Mouse (Mus musculus): ENCODE measurements around the gene Islr.

Islr gene

DNA sequence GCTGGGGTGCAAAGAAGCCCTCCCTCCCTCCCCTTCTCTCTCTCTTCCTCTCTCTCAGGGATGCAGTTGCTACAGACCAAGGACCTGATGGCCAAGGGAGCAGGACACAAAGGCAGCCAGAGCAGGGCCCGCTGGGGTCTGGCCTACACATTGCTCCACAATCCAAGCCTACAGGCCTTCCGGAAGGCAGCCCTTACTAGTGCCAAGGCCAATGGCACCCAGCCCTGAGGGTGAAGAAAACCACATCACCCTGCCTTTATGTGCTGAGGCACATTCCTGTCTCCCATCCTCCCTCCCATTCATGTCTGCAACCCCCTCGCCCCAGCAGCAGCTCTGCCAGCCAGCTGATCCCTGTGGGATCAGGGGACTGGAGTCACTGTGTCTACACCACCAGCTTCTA, 51.0 kb downstream of the Islr start:
- POLR2A ChIA-PET = interaction anchor here in 1 of 4 experiments (0.6 kb wide), 1 partner anchor 30 kb away, joined by 3 read pairs; no protein-coding TSS in a partner anchor
- CTCF ChIA-PET = no interaction called here

- ChIA-PET CTCF (no interaction called here), POLR2A (no interaction called here)
These were observed 53.3 kb downstream of the Islr start for GRCm38 (mm10) chr9:58150733-58151361.

GRCm38 (mm10) chr9:58148806-58149205, 55.3 kb downstream of the Islr start:
- POLR2A ChIA-PET = no interaction called here
- CTCF ChIA-PET = interaction anchor here in 3 of 4 experiments (0.6 to 1.3 kb wide), 4 partner anchors 10 to 495 kb away, joined by 3 to 14 read pairs (median 3); partner anchors contain the start of gene Csk (in 1 of the 3)

- CTCF ChIA-PET = interaction anchor here in 1 of 4 experiments (0.5 kb wide), 1 partner anchor 69 kb away, joined by 3 read pairs; no protein-coding TSS in a partner anchor
- POLR2A ChIA-PET = interaction anchor here in 2 of 4 experiments (1.2 to 1.7 kb wide), 3 partner anchors 20 to 61 kb away, joined by 3 to 4 read pairs (median 4); no protein-coding TSS in a partner anchor
These were observed 58.7 kb downstream of the Islr start for GRCm38 (mm10) chr9:58145417-58145816.

DNA sequence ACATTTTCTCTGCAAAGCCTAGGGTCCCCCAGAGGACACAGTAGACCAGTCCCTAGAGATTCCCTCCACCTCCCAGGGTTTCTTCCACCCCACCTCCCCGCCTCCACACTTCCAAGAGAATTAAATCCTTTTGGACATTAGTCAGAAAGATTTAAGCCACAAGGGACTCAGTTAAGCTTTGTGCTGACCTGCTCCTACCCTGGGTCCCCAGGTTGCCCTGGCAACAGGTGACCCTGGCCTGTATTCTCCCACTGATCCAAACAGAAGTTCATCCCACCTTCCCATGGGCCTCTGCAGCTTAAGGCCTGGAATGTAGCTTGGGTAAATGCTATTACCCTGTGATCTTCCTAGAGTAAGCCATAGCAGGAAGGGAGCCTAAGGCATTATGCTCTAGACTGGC, 59.4 kb downstream of the Islr start:
- POLR2A ChIA-PET = interaction anchor here in 2 of 4 experiments (0.9 to 1.7 kb wide), 5 partner anchors 14 to 62 kb away, joined by 3 to 5 read pairs (median 4); no protein-coding TSS in a partner anchor
- CTCF ChIA-PET = interaction anchor here in 2 of 4 experiments (0.5 to 1.1 kb wide), 2 partner anchors 14 to 76 kb away, joined by 3 to 5 read pairs; no protein-coding TSS in a partner anchor

GRCm38 (mm10) chr9:58143419-58143818, 60.7 kb downstream of the Islr start:
- POLR2A ChIA-PET = interaction anchor here in 1 of 4 experiments (1.6 kb wide), 1 partner anchor 13 kb away, joined by 5 read pairs; no protein-coding TSS in a partner anchor
- CTCF ChIA-PET = interaction anchor here in 1 of 4 experiments (1.1 kb wide), 1 partner anchor 78 kb away, joined by 5 read pairs; no protein-coding TSS in a partner anchor

DNA sequence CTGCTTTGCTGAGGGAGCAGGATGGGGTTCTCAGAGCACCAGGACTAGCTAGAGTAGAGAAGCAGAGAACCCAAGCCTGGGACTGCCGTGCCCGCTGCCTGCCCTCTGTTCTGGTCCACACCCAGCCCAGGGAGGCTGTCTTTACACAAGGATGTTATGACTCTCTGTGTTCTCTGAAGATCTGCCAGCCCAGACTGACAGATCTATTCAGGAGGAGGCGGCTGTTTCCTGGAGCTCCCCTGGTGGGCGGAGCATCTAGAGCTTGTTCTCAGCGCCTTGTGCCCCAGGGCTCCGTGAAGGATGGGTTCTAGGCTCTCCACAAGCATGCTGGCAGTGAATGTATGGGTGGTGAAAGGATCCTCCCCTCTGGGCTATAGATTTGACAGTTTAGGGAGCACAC, 64.2 kb downstream of the Islr start:
- ChIA-PET POLR2A (interaction anchor here in 3 of 4 experiments (1.1 to 1.8 kb wide), 3 partner anchors 10 to 55 kb away, joined by 3 to 7 read pairs (median 6); no protein-coding TSS in a partner anchor), CTCF (interaction anchor here in 3 of 4 experiments (0.6 to 1.3 kb wide), 6 partner anchors 27 to 1066 kb away, joined by 3 to 6 read pairs (median 4); partner anchors contain the start of genes Islr (in 1 of the 3) and Islr2 (in 1 of the 3))

- POLR2A ChIA-PET = interaction anchor here in 1 of 4 experiments (1.0 kb wide), 1 partner anchor 23 kb away, joined by 3 read pairs; no protein-coding TSS in a partner anchor
- CTCF ChIA-PET = no interaction called here
These were observed 68.2 kb downstream of the Islr start for GRCm38 (mm10) chr9:58135921-58136321.

- ChIA-PET CTCF (interaction anchor here in 3 of 4 experiments (0.6 to 0.8 kb wide), 5 partner anchors 31 to 873 kb away, joined by 3 to 7 read pairs (median 4); partner anchors contain the start of gene Stra6 (in 1 of the 3)), POLR2A (interaction anchor here (0.6 to 1.7 kb wide), 6 partner anchors 22 to 147 kb away, joined by 3 to 5 read pairs (median 4); no protein-coding TSS in a partner anchor)
These were observed 69.2 kb downstream of the Islr start for GRCm38 (mm10) chr9:58134906-58135305.

DNA sequence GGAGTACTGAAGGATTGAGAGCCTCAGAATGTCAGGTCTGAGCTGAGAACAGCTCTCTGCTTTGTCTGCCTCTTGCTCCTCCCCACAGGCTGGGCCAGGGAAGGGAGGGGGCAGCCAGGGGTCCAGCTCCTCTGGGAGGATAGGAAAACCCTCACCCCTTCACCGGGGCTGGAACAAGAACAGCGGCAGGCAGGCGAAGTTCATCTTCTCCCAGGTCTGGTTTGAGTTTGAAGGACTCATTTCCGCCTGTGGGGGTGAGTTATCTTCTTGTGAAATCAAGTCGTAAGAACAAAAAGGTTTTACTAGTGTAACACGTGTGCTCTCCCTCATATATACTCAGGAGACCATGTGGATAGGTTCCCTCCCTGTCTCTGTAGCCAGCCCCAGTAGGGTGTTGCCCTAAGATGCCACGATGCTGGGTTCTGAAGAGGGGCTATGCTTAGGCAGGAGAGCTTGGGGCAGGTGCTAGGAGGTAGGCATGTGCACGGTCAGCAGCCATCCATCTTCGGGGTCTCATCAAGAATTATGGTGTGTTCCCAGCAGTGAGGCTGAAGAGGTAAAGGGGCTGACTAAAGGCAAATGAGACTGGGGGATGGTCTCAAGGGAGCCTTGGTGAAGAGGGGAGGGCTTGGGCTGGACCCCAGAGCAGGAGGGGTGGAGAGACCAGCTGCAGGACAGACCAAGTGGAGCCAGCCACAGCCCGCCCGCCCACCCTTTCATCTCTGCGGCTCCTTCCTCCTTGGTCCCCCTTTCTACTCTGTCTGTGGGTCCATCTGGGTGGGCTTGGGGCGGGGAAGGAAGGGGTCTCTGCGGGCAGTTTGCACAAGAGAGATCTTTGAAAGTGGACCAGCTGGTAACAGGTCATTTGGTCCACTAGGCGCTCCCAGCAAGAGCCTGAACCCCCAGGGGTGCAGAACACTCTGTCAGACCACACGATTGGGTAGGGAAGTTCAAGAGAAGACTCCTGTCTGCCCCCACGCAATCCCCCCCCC, 69.9 kb downstream of the Islr start:
- POLR2A ChIA-PET = interaction anchor here (0.6 to 1.7 kb wide), 5 partner anchors 21 to 148 kb away, joined by 3 to 5 read pairs (median 4); no protein-coding TSS in a partner anchor
- CTCF ChIA-PET = interaction anchor here in 3 of 4 experiments (0.6 to 0.8 kb wide), 6 partner anchors 51 to 872 kb away, joined by 3 to 7 read pairs (median 4); partner anchors contain the start of genes Islr (in 1 of the 3), Islr2 (in 1 of the 3) and Stra6 (in 1 of the 3)

DNA sequence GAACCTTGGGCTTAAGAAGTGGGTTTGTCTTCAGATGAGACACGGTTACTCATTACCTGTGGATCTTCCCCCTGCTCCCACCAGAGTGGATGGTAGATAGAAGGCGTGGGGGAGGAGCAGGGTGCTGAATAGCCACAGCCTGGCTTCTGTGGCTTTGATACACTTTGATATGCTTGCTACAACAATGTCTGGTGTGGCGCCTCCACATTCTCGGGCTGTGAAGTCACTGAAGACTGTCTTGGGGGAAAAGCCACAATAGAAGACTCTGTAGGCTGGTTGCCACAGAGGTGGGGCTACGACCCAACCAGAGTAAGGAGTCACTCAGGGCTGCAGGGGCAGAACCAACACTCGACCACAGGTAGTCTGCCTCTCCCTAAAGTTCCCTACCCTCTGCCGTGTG, 72.4 kb downstream of the Islr start:
- POLR2A ChIA-PET = interaction anchor here in 1 of 4 experiments (0.9 kb wide), 1 partner anchor 18 kb away, joined by 4 read pairs; no protein-coding TSS in a partner anchor

DNA sequence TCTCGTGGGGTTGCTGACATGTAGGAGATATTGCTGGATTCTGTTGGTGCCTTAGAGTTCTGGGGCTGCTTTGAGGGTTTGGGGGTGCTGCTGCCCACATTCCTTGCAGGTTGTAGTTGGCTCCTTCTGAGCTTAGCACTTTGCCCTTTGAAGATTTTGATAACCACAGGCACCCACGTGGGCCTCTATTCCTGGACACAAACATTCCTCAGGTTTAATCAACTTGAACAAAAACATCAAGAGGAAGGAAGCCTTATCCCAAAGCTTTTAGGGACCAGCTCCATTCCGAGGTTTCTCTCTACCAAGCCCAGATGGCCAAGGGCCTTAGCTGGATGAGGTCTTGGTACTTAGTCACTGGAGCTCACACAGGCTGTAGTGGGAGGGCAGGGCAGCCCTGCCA, 73.2 kb downstream of the Islr start:
- ChIA-PET POLR2A (interaction anchor here in 1 of 4 experiments (1.2 kb wide), 2 partner anchors 13 to 15 kb away, joined by 3 to 5 read pairs; no protein-coding TSS in a partner anchor), CTCF (no interaction called here)

More for the DNA sequence above, 72.4 kb downstream of the Islr start:
- CTCF ChIA-PET = no interaction called here

DNA sequence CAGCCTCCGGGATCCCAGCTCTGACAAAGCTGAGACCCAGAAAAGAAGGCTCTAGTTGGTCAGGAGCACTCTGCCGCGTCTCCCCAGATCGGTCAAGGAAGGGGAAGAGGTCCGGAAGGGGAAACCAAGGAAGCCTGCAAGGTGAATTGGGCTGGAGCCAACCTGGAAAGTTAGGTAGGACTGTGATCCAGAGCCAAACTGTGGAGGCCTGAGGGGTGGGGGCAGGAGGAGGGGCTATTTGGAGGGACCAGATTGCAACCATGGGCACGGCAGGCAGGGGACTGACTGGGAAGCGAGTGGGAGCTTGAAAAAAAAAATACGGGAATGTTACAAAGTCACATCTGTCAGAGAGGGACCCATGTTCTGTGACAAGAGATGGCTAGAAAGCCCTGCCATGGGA, 74.6 kb downstream of the Islr start:
- CTCF ChIA-PET = interaction anchor here in 1 of 4 experiments (1.1 kb wide), 1 partner anchor 91 kb away, joined by 3 read pairs; no protein-coding TSS in a partner anchor
- POLR2A ChIA-PET = interaction anchor here in 3 of 4 experiments (0.5 to 2.0 kb wide), 8 partner anchors 11 to 298 kb away, joined by 3 to 7 read pairs (median 4); partner anchors contain the start of gene Ccdc33 (in 1 of the 3)

DNA sequence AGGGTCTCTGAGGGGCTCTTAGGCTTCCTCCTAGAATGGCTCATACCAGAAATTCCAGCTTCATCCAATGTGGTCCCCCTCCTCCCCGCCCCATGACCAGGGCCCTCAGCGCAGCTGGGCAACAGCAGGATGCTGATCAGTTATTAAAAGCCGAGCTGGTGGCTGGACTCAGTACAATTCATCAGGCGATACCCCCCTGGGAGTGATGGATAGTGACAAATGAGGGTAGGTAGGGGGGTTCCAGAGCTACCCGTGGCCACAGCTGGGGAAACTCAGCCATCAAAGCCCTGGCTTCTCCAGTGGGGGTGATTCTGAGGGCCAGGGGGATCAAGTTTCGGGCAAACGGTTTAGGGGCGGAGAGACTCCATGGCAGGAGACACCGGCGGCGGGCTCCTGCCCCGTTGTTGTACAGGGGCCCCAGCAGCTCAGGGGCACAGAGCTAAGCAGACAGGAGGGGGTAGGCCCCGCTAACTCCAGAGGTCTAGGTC, 75.1 kb downstream of the Islr start:
- ChIA-PET POLR2A (interaction anchor here in 3 of 4 experiments (0.6 to 2.0 kb wide), 10 partner anchors 11 to 298 kb away, joined by 3 to 7 read pairs (median 3); partner anchors contain the start of gene Ccdc33 (in 1 of the 3)), CTCF (interaction anchor here in 1 of 4 experiments (1.1 to 1.2 kb wide), 2 partner anchors 90 to 97 kb away, joined by 3 read pairs; no protein-coding TSS in a partner anchor)

GRCm38 (mm10) chr9:58125811-58126210, 78.3 kb downstream of the Islr start:
- ChIA-PET CTCF (interaction anchor here in 1 of 4 experiments (0.8 kb wide), 1 partner anchor 471 kb away, joined by 3 read pairs; no protein-coding TSS in a partner anchor), POLR2A (interaction anchor here (0.6 to 3.5 kb wide), 8 partner anchors 12 to 346 kb away, joined by 3 to 12 read pairs (median 4); no protein-coding TSS in a partner anchor)

DNA sequence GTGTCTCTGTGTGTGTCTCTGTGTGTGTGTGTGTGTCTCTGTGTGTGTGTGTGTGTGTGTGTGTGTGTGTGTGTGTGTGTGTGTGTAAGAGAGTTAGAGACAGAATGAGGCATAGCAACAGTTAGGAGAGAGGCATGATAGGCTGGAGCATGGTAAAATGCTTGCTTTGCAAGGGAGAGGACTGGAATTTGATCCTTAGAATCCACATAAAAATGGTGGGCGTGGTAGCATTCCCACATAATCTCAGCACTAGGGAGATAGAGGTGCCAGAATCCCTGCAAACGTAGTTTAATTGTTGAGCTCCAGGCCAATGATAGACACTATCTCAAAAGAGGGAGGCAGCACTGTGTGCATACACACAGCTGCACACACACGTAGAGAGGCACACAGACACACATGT, 79.0 kb downstream of the Islr start:
- ChIA-PET CTCF (interaction anchor here in 1 of 4 experiments (0.5 kb wide), 1 partner anchor 155 kb away, joined by 3 read pairs; no protein-coding TSS in a partner anchor), POLR2A (interaction anchor here (0.5 to 3.5 kb wide), 7 partner anchors 11 to 89 kb away, joined by 3 to 12 read pairs (median 3); no protein-coding TSS in a partner anchor)

GRCm38 (mm10) chr9:58118671-58119070, 85.4 kb downstream of the Islr start, which contains the start of gene Ccdc33:
TSS of gene Ccdc33 (minus strand) at chr9:58118823.
- CTCF ChIA-PET = no interaction called here
- POLR2A ChIA-PET = interaction anchor here in 1 of 4 experiments (1.9 kb wide), 1 partner anchor 10 kb away, joined by 4 read pairs; no protein-coding TSS in a partner anchor

Data from embryonic stem cell, embryonic (primary cell).